Mouse (Mus musculus) liver, adult 2 months (tissue): Measurements from ENCODE around the gene Uso1.

Source experiments
- CTCF ChIP-seq: fragments of 200-500 bp; IDR thresholded peaks from 2 replicates; pipeline ENCODE4 v1.5.1; 2011; ENCODE audit warnings: low read depth, low read length, control low read depth
- POLR2A ChIP-seq: fragments of 200-500 bp; IDR thresholded peaks from 2 replicates; pipeline ENCODE4 v1.6.1; 2011; ENCODE audit warnings: low read length, control low read depth; ENCODE audit not compliant: insufficient read depth; ENCODE audit errors: extremely low read depth

DNA sequence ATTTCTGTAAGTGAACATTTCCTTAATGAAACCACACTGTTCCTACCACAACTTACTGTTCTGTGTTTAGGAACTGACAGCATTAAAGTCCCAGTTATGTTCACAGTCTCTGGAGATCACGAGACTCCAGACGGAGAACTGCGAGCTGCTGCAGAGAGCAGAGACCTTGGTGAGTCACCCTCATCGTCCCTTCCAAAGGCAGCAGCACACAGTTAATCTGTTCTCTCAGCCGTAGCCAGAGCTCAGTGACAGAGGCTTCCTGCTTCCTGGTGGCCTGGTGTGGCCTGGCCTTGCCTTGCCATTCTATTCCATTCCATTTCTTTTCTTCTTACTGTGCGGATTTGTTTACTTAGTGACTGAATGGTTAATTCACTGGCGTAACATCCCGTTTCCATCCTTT is 60.5 kb downstream of the Uso1 start:
- TF ChIP-seq POLR2A (no peak), CTCF (no peak)
